Mouse (Mus musculus) lung, postnatal 10 days (tissue): ENCODE measurements at regions not wholly inside any gene's neighbourhood (a gene's known extent, or its start where the extent isn't known, plus 50 kb on each side); places are given as distances from the start of the nearest gene placed in this dataset.

ENCODE experiments used
- DNase-seq: peaks from one replicate; pipeline ENCODE4 v3.0.0; 2021

GRCm38 (mm10) chr13:16512876-16513275 lies 501.2 kb downstream of the Inhba start:
- DNase-seq: no peak

GRCm38 (mm10) chr13:16515195-16515594 lies 503.5 kb downstream of the Inhba start:
- DNase-seq: no peak

GRCm38 (mm10) chr13:16529036-16529435 lies 517.4 kb downstream of the Inhba start:
- DNase-seq: no peak

- DNase-seq: no peak
Measured at GRCm38 (mm10) chr13:16543771-16544170, 532.1 kb downstream of the Inhba start.

GRCm38 (mm10) chr13:16550060-16550459 lies 538.4 kb downstream of the Inhba start:
- no peak for DNase-seq

- DNase-seq: no peak
Measured at GRCm38 (mm10) chr13:16564988-16565387, 553.3 kb downstream of the Inhba start.

- DNase-seq: no peak
Measured at GRCm38 (mm10) chr13:16574069-16574468, 562.4 kb downstream of the Inhba start.

GRCm38 (mm10) chr13:16586286-16586685 lies 574.6 kb downstream of the Inhba start:
- no peak for DNase-seq

- no peak for DNase-seq
Measured at GRCm38 (mm10) chr13:16619755-16620154, 608.1 kb downstream of the Inhba start.

GRCm38 (mm10) chr13:16626584-16626983 lies 614.9 kb downstream of the Inhba start:
- no peak for DNase-seq

GRCm38 (mm10) chr13:16633445-16634092 lies 621.9 kb downstream of the Inhba start:
- DNase-seq: no peak

- DNase-seq: no peak
Measured at GRCm38 (mm10) chr13:16636251-16636650, 624.6 kb downstream of the Inhba start.

GRCm38 (mm10) chr13:16641611-16642449 lies 630.2 kb downstream of the Inhba start:
- DNase-seq: no peak

GRCm38 (mm10) chr13:16642450-16642994 lies 630.9 kb downstream of the Inhba start:
- DNase-seq: no peak

- DNase-seq: no peak
Measured at GRCm38 (mm10) chr13:16645311-16645710, 633.7 kb downstream of the Inhba start.

- no peak for DNase-seq
Measured at GRCm38 (mm10) chr13:16646056-16646455, 634.4 kb downstream of the Inhba start.

- no peak for DNase-seq
Measured at GRCm38 (mm10) chr13:16646649-16647048, 635.0 kb downstream of the Inhba start.

GRCm38 (mm10) chr13:16656110-16656509 lies 644.5 kb downstream of the Inhba start:
- DNase-seq: no peak

GRCm38 (mm10) chr13:16659894-16660293 lies 648.2 kb downstream of the Inhba start:
- DNase-seq: no peak

GRCm38 (mm10) chr13:16668652-16669051 lies 657.0 kb downstream of the Inhba start:
- DNase-seq: no peak

GRCm38 (mm10) chr13:16669281-16669680 lies 657.6 kb downstream of the Inhba start:
- no peak for DNase-seq

GRCm38 (mm10) chr13:16670047-16670733 lies 658.5 kb downstream of the Inhba start:
- no peak for DNase-seq

- DNase-seq: no peak
Measured at GRCm38 (mm10) chr13:16670736-16671135, 659.1 kb downstream of the Inhba start.
